ENCODE assay signal across 28 mouse cellular contexts in the genomic region with DNA sequence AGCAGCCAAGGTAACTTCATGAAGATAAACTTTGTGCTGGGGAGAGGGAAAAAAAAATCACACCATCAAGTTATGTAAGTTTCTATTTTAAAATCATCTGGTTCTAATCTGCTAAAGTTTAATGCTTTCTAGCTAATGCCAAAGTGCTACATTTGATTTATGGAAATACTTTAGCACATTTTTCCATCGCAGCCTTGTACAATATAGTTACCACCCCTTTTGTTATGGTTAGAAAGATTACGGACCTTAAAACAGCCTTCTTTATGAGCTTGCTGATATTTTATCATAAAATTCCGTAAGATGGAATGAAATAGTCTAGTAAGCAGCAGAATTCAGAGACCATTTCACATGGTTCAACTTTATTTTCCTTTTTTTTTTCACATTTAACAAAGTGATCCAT.
DNase-seq lines count a peak whose midpoint lies in the region; ATAC-seq and TF ChIP-seq lines count a peak whose summit lies in the region.
"Had no signal": no experiment of that assay in that cellular context is flagged by ENCODE, and none has a peak within 500 bp of the region (broad histone marks: within the 10 kb centered on the region; RNA-seq: fewer than 3 reads in every experiment).

No protein-coding gene starts in this region.

- no peaks in the 10 kb centered on the region for H3K36me3 ChIP-seq in embryonic facial prominence, embryonic 14.5 days (ENCODE audit: control insufficient read depth, insufficient read depth, low read length)
- no peaks in the 10 kb centered on the region for H3K36me3 ChIP-seq in embryonic facial prominence, embryonic 10.5 days (replicated peaks)
- H3K36me3 ChIP-seq in kidney, postnatal 0 days (ENCODE audit: insufficient read depth, low read length), result no peaks in the 10 kb centered on the region
- H3K36me3 ChIP-seq in thymus, adult 2 months (ENCODE audit: control insufficient read depth, insufficient read depth, low read length), result no peaks in the 10 kb centered on the region
- H3K36me3 ChIP-seq: embryonic facial prominence, embryonic 13.5 days; G1E had no signal

- H3K27ac ChIP-seq in embryonic facial prominence, embryonic 14.5 days (replicated peaks; ENCODE audit: low read depth, low read length), result peak overlapping the region; percentile 63
- H3K27ac ChIP-seq in embryonic facial prominence, embryonic 10.5 days (replicated peaks), result no peak overlapping the region
- H3K27ac ChIP-seq in kidney, postnatal 0 days, result no peak overlapping the region
- 0 out of 2 replicates have a peak overlapping the region, but pooled peaks have one; percentile 1 for H3K27ac ChIP-seq in embryonic fibroblast, embryonic 13.5 days (ENCODE audit: insufficient read depth, low read length)
- no peak overlapping the region for H3K27ac ChIP-seq in thymus, adult 2 months (ENCODE audit: control insufficient read depth, insufficient read depth, low read length)
- H3K27ac ChIP-seq: gastrocnemius, adult 2 months; hindbrain, embryonic 14.5 days; hindbrain, postnatal 0 days had no signal

- ATAC-seq in embryonic facial prominence, embryonic 14.5 days (ENCODE audit: low read depth), result no peak
- ATAC-seq in kidney, postnatal 0 days (replicated peaks; ENCODE audit: low FRiP score, low read depth), result no peak
- ATAC-seq: activated CD4-positive, CD25-positive, alpha-beta regulatory T cell, adult 4 months; forebrain, embryonic 14.5 days; forebrain, postnatal 0 days; hindbrain, postnatal 0 days; inflammation-experienced regulatory T-cells, adult 6 months had no signal

- no peaks in the 10 kb centered on the region for H3K9me3 ChIP-seq in embryonic facial prominence, embryonic 14.5 days (ENCODE audit: control insufficient read depth, low read length)
- H3K9me3 ChIP-seq in embryonic facial prominence, embryonic 10.5 days, result no peaks in the 10 kb centered on the region
- H3K9me3 ChIP-seq in kidney, postnatal 0 days (replicated peaks; ENCODE audit: low read length), result no peaks in the 10 kb centered on the region
- H3K9me3 ChIP-seq: embryonic facial prominence, embryonic 13.5 days; G1E had no signal

- H3K4me3 ChIP-seq in embryonic facial prominence, embryonic 14.5 days (ENCODE audit: low read depth, low read length), result no peak overlapping the region
- no peak overlapping the region for H3K4me3 ChIP-seq in embryonic facial prominence, embryonic 10.5 days
- no peak overlapping the region for H3K4me3 ChIP-seq in kidney, postnatal 0 days (replicated peaks; ENCODE audit: low read depth, low read length)
- H3K4me3 ChIP-seq in embryonic fibroblast, embryonic 13.5 days (ENCODE audit: insufficient read depth, low read length), result no peak overlapping the region
- H3K4me3 ChIP-seq in thymus, adult 2 months (ENCODE audit: control insufficient read depth, insufficient read depth, low read length), result no peak overlapping the region
- H3K4me3 ChIP-seq: embryonic facial prominence, embryonic 13.5 days; gastrocnemius, adult 2 months had no signal

- peak; percentile 70 for DNase-seq in embryonic facial prominence, embryonic 14.5 days (ENCODE audit: low spot score)
- no peak for DNase-seq in embryonic facial prominence, embryonic 10.5 days (ENCODE audit: low spot score)
- DNase-seq in kidney, postnatal 0 days (ENCODE audit: low spot score), result peak; percentile 80
- DNase-seq in kidney, adult 11 months, result no peak
- DNase-seq in 3T3-L1 (ENCODE audit: low read depth, low spot score), result peak; percentile 62
- no peak for DNase-seq in thymus, adult 2 months
- DNase-seq in adrenal gland, postnatal 10 days, result no peak
- DNase-seq: adrenal gland, postnatal 14 days; B cell, adult 2 months; cerebellum, adult 11 months; cerebellum, adult 2 months; cerebellum, adult 9-11 months; cerebellum, postnatal 25 days; forebrain, postnatal 0 days; gastrocnemius, adult 2 months; gastrocnemius, postnatal 14 days; heart, postnatal 10 days; heart, postnatal 36 days had no signal

- no peak overlapping the region for H3K4me2 ChIP-seq in embryonic facial prominence, embryonic 14.5 days (ENCODE audit: low read depth, low read length)
- H3K4me2 ChIP-seq in kidney, postnatal 0 days (ENCODE audit: low read length), result no peak overlapping the region
- H3K4me2 ChIP-seq: embryonic facial prominence, embryonic 13.5 days; heart, embryonic 11.5 days; hindbrain, embryonic 14.5 days had no signal

- H3K9ac ChIP-seq in embryonic facial prominence, embryonic 14.5 days (ENCODE audit: low read depth, low read length), result no peak overlapping the region
- no peak overlapping the region for H3K9ac ChIP-seq in kidney, postnatal 0 days (ENCODE audit: low read depth, low read length)
- H3K9ac ChIP-seq: embryonic facial prominence, embryonic 13.5 days; forebrain, postnatal 0 days; hindbrain, embryonic 14.5 days had no signal

- peaks cover 8% of the 10 kb centered on the region; the same call in 1 of the 2 replicates for H3K4me1 ChIP-seq in embryonic facial prominence, embryonic 14.5 days (ENCODE audit: control insufficient read depth, insufficient read depth, low read length)
- H3K4me1 ChIP-seq in embryonic facial prominence, embryonic 10.5 days, result peaks cover 22% of the 10 kb centered on the region
- H3K4me1 ChIP-seq in kidney, postnatal 0 days (replicated peaks; ENCODE audit: insufficient read depth, low read length), result no peaks in the 10 kb centered on the region
- peaks cover 7% of the 10 kb centered on the region for H3K4me1 ChIP-seq in embryonic fibroblast, embryonic 13.5 days (ENCODE audit: control insufficient read depth, insufficient read depth, low read length)
- H3K4me1 ChIP-seq in thymus, adult 2 months (replicated peaks; ENCODE audit: control insufficient read depth, insufficient read depth, low read length), result peaks cover 21% of the 10 kb centered on the region

- no peak for TF ChIP-seq CTCF in kidney, postnatal 0 days (IDR thresholded peaks at IDR 0.05; ENCODE audit: low read depth)
- no peak for TF ChIP-seq CTCF in embryonic fibroblast, embryonic 13.5 days (IDR thresholded peaks at IDR 0.05; ENCODE audit: borderline replicate concordance, insufficient read depth, low read length)
- TF ChIP-seq CTCF in thymus, adult 2 months (IDR thresholded peaks at IDR 0.05; ENCODE audit: borderline replicate concordance, control insufficient read depth, extremely low read depth, insufficient read depth, low read length, poor library complexity), result no peak

- WGBS in embryonic facial prominence, embryonic 14.5 days, result 44% methylated on average over 3 of the region's 3 CpGs
- 93% methylated on average over 3 of the region's 3 CpGs for WGBS in embryonic facial prominence, embryonic 10.5 days
- 52% methylated on average over 3 of the region's 3 CpGs for WGBS in kidney, postnatal 0 days
- WGBS in thymus, adult 2 months, result 91% methylated on average over 3 of the region's 3 CpGs

- no peaks in the 10 kb centered on the region for H3K27me3 ChIP-seq in embryonic facial prominence, embryonic 14.5 days (replicated peaks; ENCODE audit: control insufficient read depth, insufficient read depth, low read length)
- 0 out of 2 replicates have a peak, but pooled peaks cover 4% of the 10 kb centered on the region for H3K27me3 ChIP-seq in embryonic facial prominence, embryonic 10.5 days (replicated peaks; ENCODE audit: low read depth, poor library complexity, severe bottlenecking)
- no peaks in the 10 kb centered on the region for H3K27me3 ChIP-seq in kidney, postnatal 0 days (ENCODE audit: insufficient read depth, low read length)
- no peaks in the 10 kb centered on the region for H3K27me3 ChIP-seq in thymus, adult 2 months (ENCODE audit: control insufficient read depth, insufficient read depth, low read length)
- H3K27me3 ChIP-seq: CH12.LX; embryonic facial prominence, embryonic 13.5 days had no signal

- TF ChIP-seq POLR2A in embryonic fibroblast, embryonic 13.5 days (IDR thresholded peaks at IDR 0.05; ENCODE audit: low read depth, low read length), result no peak
- no peak for TF ChIP-seq POLR2A in thymus, adult 2 months (IDR thresholded peaks at IDR 0.05; ENCODE audit: control insufficient read depth, extremely low read depth, insufficient read depth, low read length, poor library complexity)

Comparison
In these comparisons a context has a peak if more than half of its experiments do, and no peak if none do; other contexts are left out.
1. DNase-seq: peak in embryonic facial prominence, embryonic 14.5 days (single experiment), kidney, postnatal 0 days (single experiment) and 3T3-L1 (single experiment); none in embryonic facial prominence, embryonic 10.5 days (single experiment), kidney, adult 11 months (single experiment), thymus, adult 2 months (single experiment) and adrenal gland, postnatal 10 days (single experiment).
2. H3K27ac ChIP-seq: peak in embryonic facial prominence, embryonic 14.5 days (single experiment) and embryonic fibroblast, embryonic 13.5 days (single experiment); none in embryonic facial prominence, embryonic 10.5 days (single experiment), kidney, postnatal 0 days (single experiment) and thymus, adult 2 months (single experiment).